ENCODE assay signal across 10 mouse cellular contexts in genomic region chr3:32317901-32318416, GRCm38 (mm10). TPM values are rescaled to one million over a fixed set of nuclear protein-coding genes. Genes with fewer than 3 reads are reported as not detected.
A peak's percentile ranks its signal among the peaks of the same experiment; 100 is the strongest.
DNase-seq lines count a peak whose midpoint lies in the region; ATAC-seq and TF ChIP-seq lines count a peak whose summit lies in the region.
"Had no signal": no experiment of that assay in that cellular context is flagged by ENCODE, and none has a peak within 500 bp of the region (broad histone marks: within the 10 kb centered on the region; RNA-seq: fewer than 3 reads in every experiment).

No protein-coding gene starts in this region.

- ATAC-seq in hindbrain, embryonic 13.5 days (ENCODE audit: low FRiP score): peak; percentile 16; the same call in 1 of the 2 replicates
- ATAC-seq in hindbrain, embryonic 14.5 days (ENCODE audit: low FRiP score): no peak
- 0 out of 2 replicates have a peak, but pooled peaks have one; percentile 10 for ATAC-seq in midbrain, embryonic 16.5 days

- no peak for DNase-seq in hindbrain, embryonic 14.5 days (ENCODE audit: low spot score)
- no peak for DNase-seq in yolk sac, embryonic 10.5 days (ENCODE audit: low spot score)
- DNase-seq in spleen, postnatal 36 days (ENCODE audit: low spot score in 2 of 2): no peak

- WGBS in hindbrain, embryonic 13.5 days: 69% methylated on average over 15 of the region's 15 CpGs
- WGBS in hindbrain, embryonic 14.5 days: 73% methylated on average over 15 of the region's 15 CpGs
- 70% methylated on average over 15 of the region's 15 CpGs for WGBS in midbrain, embryonic 16.5 days

- H3K27me3 ChIP-seq in hindbrain, embryonic 13.5 days: 0 out of 2 replicates have a peak, but pooled peaks cover 3% of the 10 kb centered on the region
- no peaks in the 10 kb centered on the region for H3K27me3 ChIP-seq in hindbrain, embryonic 14.5 days (ENCODE audit: control insufficient read depth, insufficient read depth, low read length)
- H3K27me3 ChIP-seq in E14TG2a.4 (ENCODE audit: insufficient read depth, low read length): peaks cover 13% of the 10 kb centered on the region
- H3K27me3 ChIP-seq in midbrain, embryonic 16.5 days (ENCODE audit: control insufficient read depth, insufficient read depth, low read depth, low read length): no peaks in the 10 kb centered on the region; the same call in 1 of the 2 replicates

- no peak overlapping the region for H3K9ac ChIP-seq in hindbrain, embryonic 13.5 days
- no peak overlapping the region for H3K9ac ChIP-seq in hindbrain, embryonic 14.5 days
- no peak overlapping the region for H3K9ac ChIP-seq in midbrain, embryonic 16.5 days (ENCODE audit: low read depth, low read length)
- H3K9ac ChIP-seq: limb, embryonic 13.5 days; lung, embryonic 15.5 days had no signal

- TF ChIP-seq CTCF in E14TG2a.4 (conservative IDR thresholded peaks at IDR 0.05; ENCODE audit: low read length): no peak
- no peak for TF ChIP-seq CTCF in bone marrow macrophage, adult 2 months (IDR thresholded peaks at IDR 0.05; ENCODE audit: low read depth, low read length)

- H3K27ac ChIP-seq in hindbrain, embryonic 13.5 days: no peak overlapping the region
- H3K27ac ChIP-seq in hindbrain, embryonic 14.5 days: no peak overlapping the region
- H3K27ac ChIP-seq in bone marrow macrophage, adult 2 months (ENCODE audit: insufficient read depth, low read depth, low read length): no peak overlapping the region
- H3K27ac ChIP-seq in midbrain, embryonic 16.5 days (ENCODE audit: low read length): no peak overlapping the region
- H3K27ac ChIP-seq: limb, embryonic 13.5 days; lung, embryonic 15.5 days had no signal

- TF ChIP-seq POLR2A in bone marrow macrophage, adult 2 months (IDR thresholded peaks at IDR 0.05; ENCODE audit: borderline replicate concordance, low read depth, low read length): no peak

- H3K36me3 ChIP-seq in hindbrain, embryonic 13.5 days: no peaks in the 10 kb centered on the region
- no peaks in the 10 kb centered on the region for H3K36me3 ChIP-seq in hindbrain, embryonic 14.5 days (replicated peaks; ENCODE audit: control insufficient read depth, insufficient read depth)
- H3K36me3 ChIP-seq in E14TG2a.4 (ENCODE audit: insufficient read depth, low read length): no peaks in the 10 kb centered on the region
- H3K36me3 ChIP-seq in midbrain, embryonic 16.5 days (ENCODE audit: control insufficient read depth, insufficient read depth, low read length): no peaks in the 10 kb centered on the region
- H3K36me3 ChIP-seq: limb, embryonic 13.5 days; lung, embryonic 15.5 days had no signal

- H3K9me3 ChIP-seq in hindbrain, embryonic 13.5 days: no peaks in the 10 kb centered on the region
- H3K9me3 ChIP-seq in hindbrain, embryonic 14.5 days (ENCODE audit: control insufficient read depth, low read length): no peaks in the 10 kb centered on the region
- H3K9me3 ChIP-seq in E14TG2a.4 (ENCODE audit: low read length): no peaks in the 10 kb centered on the region
- H3K9me3 ChIP-seq in midbrain, embryonic 16.5 days (replicated peaks; ENCODE audit: control insufficient read depth, low read length, poor library complexity, severe bottlenecking): no peaks in the 10 kb centered on the region
- H3K9me3 ChIP-seq: limb, embryonic 13.5 days; lung, embryonic 15.5 days had no signal

- no peaks in the 10 kb centered on the region for H3K4me1 ChIP-seq in hindbrain, embryonic 13.5 days (replicated peaks)
- H3K4me1 ChIP-seq in hindbrain, embryonic 14.5 days (replicated peaks; ENCODE audit: control insufficient read depth, insufficient read depth, low read length): no peaks in the 10 kb centered on the region
- H3K4me1 ChIP-seq in E14TG2a.4 (replicated peaks; ENCODE audit: low read depth, low read length): peaks cover 4% of the 10 kb centered on the region; the same call in 1 of the 2 replicates
- no peaks in the 10 kb centered on the region for H3K4me1 ChIP-seq in bone marrow macrophage, adult 2 months (ENCODE audit: control insufficient read depth, insufficient read depth, low read length)
- no peaks in the 10 kb centered on the region for H3K4me1 ChIP-seq in midbrain, embryonic 16.5 days (ENCODE audit: control insufficient read depth, insufficient read depth, low read length)
- H3K4me1 ChIP-seq: lung, embryonic 15.5 days had no signal

- no peak overlapping the region for H3K4me2 ChIP-seq in hindbrain, embryonic 13.5 days
- H3K4me2 ChIP-seq in hindbrain, embryonic 14.5 days (replicated peaks): no peak overlapping the region
- no peak overlapping the region; the same call in 1 of the 2 replicates for H3K4me2 ChIP-seq in midbrain, embryonic 16.5 days (ENCODE audit: low read length)
- H3K4me2 ChIP-seq: limb, embryonic 13.5 days; lung, embryonic 15.5 days had no signal

- no peak overlapping the region for H3K4me3 ChIP-seq in hindbrain, embryonic 13.5 days
- H3K4me3 ChIP-seq in hindbrain, embryonic 14.5 days (replicated peaks; ENCODE audit: low read length): no peak overlapping the region
- peak overlapping the region; percentile 45 for H3K4me3 ChIP-seq in E14TG2a.4 (replicated peaks; ENCODE audit: low read length)
- peak overlapping the region; percentile 23 for H3K4me3 ChIP-seq in bone marrow macrophage, adult 2 months (ENCODE audit: insufficient read depth, low read length)
- H3K4me3 ChIP-seq in midbrain, embryonic 16.5 days (ENCODE audit: low read depth, low read length): no peak overlapping the region
- H3K4me3 ChIP-seq: limb, embryonic 13.5 days; lung, embryonic 15.5 days; myocyte had no signal

RNA-seq across cellular contexts. Expression of gene Zmat3, which starts 47.9 kb away (rescaled TPM):
- 7.6 and 8.2 TPM in 2 replicates for polyA plus RNA-seq in hindbrain, embryonic 13.5 days (2015; fragmentation: Nextera tagmentation; extraction: Ambion mirVana)
- polyA plus RNA-seq in hindbrain, embryonic 14.5 days (2014; fragmentation: Nextera tagmentation; extraction: Ambion mirVana): 9.1 and 10.3 TPM in 2 replicates
- 10.0 and 11.6 TPM in 2 replicates for polyA plus RNA-seq in bone marrow macrophage, adult 2 months (2012; ENCODE audit: insufficient read depth, insufficient read length, missing spikeins)
- polyA plus RNA-seq in midbrain, embryonic 16.5 days (2015; fragmentation: Nextera tagmentation; extraction: Ambion mirVana): 6.3 and 6.5 TPM in 2 replicates

Comparison
In these comparisons a context has a peak if more than half of its experiments do, and no peak if none do; other contexts are left out.
1. H3K4me3 ChIP-seq: peak in E14TG2a.4 (single experiment) and bone marrow macrophage, adult 2 months (single experiment); none in hindbrain, embryonic 13.5 days (single experiment), hindbrain, embryonic 14.5 days (single experiment) and midbrain, embryonic 16.5 days (single experiment).